Mouse (Mus musculus) erythroblast, embryonic 14.5 days (primary cell): ENCODE data around the gene Eif5a.

Source experiments
- GATA1 ChIP-seq: IDR thresholded peaks from 2 replicates; pipeline ENCODE4 v1.6.1; 2012; ENCODE audit warnings: low read length, inconsistent platforms, mixed read lengths
- TAL1 ChIP-seq: IDR thresholded peaks from 3 replicates; pipeline ENCODE4 v1.6.1; 2012; ENCODE audit warnings: low read length, inconsistent platforms, mixed read lengths

DNA sequence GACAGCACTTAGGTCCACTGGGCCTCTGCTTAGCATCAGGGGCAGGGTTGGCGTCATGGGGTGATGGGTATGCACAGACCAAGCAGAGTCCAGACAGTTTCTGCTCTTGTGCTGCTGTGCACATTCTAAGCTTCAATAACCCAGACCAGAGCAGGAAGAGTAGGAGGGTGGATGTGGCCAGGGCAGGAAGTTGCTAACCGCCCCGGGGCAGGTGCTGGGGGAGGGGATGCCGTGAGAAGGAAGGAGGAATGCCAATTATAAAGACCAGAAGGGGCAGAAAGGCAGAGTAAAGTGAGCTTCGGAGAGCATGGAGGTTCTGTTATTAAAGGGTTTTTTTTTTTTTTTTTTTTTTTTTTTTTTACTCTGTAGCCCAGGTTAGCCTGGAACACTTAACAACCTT lies 27.1 kb downstream of the Eif5a start:
- TF ChIP-seq GATA1 (no peak), TAL1 (no peak)
